Mouse (Mus musculus): ENCODE results near the gene E030030I06Rik.
"Not testable (repeated sequence)": the region's sequence is repeated elsewhere in the genome, so short reads cannot be mapped to it uniquely, and the experiment has no call there.

Gene E030030I06Rik

DNA sequence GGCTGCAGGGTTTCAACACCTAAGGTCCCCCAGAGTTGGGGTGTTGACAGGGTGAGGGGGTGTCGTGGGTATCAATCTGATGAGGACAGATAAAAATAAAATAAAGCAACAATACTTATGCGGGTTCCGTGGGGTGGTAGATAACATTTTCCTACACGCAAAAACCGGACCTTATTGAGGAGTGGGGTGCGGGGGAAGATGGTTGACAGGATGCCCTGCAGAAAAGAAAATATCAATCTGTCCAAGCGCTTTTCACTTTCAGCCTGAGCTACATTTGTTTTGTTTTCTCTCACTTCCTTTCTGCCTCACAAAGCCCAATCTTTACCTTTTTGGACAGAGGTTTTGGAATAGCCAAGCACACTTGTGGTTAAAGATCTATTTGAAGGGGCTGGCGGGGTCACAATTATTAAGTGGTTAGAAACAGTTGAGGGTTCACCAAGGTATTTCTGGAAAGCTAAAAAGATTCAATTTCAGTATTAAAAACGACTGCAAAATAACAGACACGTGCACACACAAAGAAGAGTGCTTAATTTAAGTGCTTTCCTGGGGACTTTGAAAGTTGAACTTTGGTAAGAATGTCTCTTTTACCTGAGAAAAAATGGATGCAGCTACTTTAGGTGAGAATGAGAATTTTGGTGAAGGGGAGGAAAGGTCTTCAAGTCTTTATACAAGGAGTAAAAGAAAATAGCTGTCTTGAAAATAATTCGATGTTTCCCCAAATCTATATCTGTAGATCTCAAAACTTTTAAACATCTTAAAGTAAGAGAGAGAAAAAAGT, 3.0 kb upstream of the E030030I06Rik start:
- not testable (repeated sequence) for DNase-seq (ENCODE audit: low spot score)

DNA sequence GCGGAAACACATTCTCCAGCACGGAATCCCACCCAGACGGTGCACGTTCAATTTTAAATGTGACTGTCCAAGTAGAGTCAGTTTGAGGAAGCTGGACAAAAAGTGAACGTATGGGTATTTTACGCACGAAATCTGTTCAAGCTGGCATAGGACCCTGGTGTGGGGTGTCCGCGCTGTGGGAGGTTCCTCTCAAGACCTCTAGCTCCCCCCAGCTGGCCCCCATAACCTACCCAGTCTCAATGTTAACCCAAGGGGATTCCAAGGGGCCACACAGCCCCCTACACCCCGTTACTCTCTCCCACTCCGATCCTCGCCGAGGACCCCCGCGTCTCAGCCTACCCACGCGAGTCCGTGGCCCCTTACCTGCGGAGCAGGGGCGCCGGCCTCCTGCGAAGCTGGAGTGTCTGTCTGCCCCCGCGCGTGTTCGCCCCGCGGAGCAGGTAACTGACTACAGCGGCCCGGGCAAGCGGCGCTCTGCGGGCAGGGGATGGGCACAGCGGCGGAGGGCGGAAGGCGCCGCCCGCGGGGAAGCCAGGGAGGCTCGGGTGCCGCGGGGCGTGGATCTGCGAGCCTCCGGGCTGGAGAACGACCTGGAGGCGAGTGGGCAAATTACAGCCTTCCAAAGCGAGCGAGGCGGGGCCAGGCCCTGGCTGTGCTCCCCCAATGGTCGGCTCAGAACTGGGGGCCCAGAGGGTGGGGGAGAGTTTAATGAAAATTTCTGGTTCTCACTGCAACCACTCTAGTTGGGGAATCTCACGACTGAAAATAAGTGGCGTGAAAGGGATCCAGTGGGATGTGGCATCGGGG, 2.2 kb upstream of the E030030I06Rik start:
- DNase-seq (ENCODE audit: low spot score) = not testable (repeated sequence)

DNA sequence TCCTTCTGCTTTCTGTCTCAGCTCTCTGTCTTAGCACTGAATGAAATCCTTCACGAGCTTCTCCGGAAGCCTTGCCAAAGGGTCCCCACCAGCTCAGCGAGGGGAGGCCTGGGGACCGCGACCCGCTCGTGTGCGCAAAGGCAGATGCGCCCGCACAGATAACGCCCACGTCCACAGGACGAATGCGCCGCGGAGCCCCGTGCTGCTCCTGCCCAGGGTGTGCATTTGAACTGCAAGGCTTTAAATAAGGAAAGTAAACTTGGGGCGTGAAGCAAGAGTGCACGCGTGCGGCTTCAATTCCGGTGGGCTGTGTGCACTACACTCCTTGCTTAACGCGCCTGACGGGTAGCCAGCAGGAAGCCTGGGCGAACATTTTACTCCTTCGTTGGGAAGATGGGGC, 1.5 kb upstream of the E030030I06Rik start:
- no peak for DNase-seq (ENCODE audit: low spot score)

DNA sequence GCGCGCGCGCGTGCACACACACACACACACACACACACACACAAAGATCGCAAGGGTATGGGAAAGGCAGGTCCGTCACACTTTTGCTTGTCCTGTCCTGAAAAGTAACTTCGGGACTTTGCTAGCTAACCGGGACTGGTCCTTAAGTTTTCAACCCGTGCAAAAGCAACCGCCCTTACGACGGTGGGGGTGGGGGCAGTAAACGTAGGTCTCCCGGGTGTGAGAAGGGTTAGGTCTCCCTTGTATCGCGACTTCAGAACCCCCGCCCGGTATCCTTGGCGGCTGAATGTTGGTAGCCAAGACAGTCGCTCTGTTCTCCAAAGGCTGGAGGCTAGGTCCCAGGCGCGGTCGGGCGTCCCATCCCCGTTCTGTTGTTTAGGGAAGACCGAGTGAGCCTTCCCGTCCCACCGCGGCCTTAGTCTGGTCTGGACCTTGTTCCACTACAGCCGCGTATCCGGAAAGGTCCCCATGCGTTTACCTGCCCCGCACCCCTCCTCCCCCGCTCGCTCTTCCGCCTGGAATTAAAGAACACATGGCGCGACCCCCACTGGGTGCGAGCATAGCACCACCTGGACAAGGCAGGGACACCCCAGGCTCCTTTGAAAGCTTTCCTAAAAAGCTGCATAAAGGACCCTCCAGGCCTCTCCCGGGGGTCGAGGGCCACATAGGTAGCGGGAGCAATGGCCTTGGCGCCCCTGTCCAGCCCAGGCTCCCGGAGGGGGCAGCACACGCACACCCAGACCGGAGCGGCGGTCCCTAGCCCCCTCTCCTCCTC, 808 bp upstream of the E030030I06Rik start:
- DNase-seq (ENCODE audit: low spot score) = no peak

DNA sequence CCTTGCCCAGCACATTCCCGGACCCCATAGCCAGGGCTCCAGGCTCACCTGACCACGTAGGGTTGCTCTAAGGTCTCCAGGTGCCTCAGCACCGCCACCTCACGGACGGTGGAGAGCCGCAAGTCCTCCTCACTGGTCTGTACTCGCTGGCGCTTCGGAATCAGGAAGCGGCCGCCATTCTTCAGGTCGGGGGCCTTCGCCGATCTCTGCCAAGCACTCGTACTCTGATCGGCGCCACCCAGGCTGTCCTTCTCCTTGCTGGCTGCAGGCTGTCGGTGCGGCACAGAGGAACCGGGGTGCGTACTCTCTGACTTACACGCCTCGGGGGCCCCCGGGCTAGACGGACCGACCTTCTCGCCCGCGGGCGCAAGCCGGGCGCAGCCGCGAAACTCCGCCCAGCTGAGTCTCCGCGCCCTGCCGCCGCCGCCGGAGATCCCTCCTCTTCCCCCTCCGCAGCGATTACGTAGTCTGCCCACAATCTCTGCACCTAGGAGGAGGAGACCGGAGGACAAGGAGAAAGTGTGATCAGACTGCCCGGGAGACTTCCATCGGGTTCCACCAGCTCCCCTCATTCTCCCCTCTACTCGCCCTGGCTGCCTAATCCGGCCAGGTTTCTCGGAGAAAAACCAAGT, 513 bp downstream of the E030030I06Rik start:
- DNase-seq (ENCODE audit: low spot score) = no peak

DNA sequence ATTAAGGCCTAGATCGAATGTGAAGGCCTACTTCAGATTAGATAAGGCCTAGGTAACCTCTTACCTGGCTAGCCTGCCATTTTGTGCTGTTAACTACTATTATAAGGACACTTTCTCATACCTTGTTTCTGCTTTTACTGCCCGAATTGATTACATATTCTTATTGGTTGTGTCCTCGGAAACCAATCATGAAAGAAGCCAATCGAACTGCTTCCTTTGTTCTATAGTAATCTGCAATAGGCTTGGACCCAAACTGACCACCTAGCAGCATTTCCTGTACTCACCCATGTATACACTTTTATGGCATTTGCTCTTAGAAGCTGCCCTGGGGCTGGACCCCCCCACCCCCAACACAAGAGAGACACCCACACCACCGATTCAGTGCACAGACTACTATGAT, 6.1 kb downstream of the E030030I06Rik start:
- DNase-seq (ENCODE audit: low spot score) = no peak

DNA sequence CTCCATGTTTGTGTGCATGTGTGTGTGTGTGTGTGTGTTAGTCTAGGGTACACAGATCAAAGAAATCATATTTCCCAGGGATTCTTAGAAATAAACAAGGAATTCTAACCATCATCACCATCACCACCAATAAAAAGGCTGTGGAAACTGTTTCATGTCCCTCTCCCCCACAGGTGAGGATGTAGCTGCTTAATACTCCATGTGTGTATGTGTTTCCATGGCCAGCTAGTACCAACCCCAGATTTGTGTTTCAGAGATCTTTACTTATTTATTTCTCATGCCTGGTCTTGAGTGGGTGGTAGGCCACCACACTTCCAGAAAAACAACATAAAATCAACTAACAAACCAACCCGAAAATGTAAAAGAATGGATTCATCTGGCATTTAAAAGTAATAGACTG, 6.9 kb downstream of the E030030I06Rik start:
- peak; percentile 64 for DNase-seq (ENCODE audit: low spot score)

DNA sequence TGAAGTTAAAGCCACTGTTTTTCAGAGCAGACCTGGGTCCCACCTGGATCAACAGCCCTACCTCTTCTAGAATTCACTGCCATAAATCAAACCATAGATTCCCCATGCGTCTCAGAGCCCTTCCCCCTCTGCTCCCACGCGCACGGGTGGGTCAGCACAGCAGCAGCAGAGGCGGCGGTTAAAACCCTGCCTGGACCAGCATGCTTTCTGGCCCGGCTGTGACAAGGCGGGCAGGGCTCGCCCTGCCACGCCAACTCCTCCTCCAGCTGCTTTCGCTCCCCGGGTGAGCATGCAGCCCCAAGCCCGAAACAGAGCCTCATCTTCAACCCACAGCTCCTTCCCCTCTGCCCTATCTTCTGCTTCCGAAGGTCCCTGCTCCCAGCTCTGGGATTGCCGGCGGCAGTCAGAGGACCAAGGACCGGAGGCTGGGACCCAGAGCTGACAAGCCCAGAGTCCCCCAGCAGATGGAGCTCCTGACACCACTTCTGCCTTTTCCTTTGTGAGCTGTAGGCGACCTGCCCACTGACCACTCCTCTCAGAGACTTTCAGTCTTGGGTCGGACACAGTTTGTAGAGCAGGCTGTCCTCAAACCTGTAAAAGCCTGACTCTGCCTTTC, 8.3 kb downstream of the E030030I06Rik start:
- no peak for DNase-seq (ENCODE audit: low spot score)

DNA sequence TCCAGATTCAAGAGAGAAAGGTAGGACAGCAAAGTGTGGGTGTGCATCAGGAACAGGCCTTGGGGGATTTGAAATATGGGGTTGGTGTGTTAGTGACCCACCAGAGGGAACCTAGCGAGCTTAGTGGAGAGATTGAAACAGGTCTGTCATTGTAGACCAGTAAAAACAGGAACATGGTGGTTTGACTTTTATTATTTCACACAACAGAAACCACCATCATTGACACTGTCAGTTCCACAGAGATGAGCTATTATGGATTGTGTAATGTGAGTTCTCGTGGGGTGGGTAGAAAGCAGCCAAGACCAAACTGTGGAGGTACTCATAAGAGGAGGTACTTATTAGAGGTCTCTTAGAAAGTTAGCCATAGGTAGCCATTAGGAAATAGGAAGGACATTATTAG, 74.5 kb downstream of the E030030I06Rik start:
- no peak for DNase-seq (ENCODE audit: low spot score)

DNA sequence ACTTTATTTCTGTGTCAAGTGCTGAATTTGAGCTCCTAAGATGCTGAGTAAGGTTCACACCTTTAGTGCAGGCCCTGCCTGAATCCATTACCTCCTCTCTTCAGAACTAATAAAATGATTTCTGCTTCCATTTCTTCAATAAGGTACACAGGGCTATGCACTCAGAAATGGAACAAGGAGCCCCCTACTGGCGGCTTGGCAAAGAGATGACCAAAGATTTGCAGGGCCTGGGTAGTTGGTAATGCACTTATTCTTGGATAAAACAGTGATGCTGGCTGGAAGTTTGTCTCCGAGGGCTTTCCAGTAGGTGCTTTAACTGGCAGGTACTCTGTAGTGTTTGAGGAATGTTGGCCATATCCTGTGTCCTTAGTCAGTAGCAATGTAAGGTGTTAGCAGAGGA, 76.3 kb downstream of the E030030I06Rik start:
- DNase-seq (ENCODE audit: low spot score) = no peak

DNA sequence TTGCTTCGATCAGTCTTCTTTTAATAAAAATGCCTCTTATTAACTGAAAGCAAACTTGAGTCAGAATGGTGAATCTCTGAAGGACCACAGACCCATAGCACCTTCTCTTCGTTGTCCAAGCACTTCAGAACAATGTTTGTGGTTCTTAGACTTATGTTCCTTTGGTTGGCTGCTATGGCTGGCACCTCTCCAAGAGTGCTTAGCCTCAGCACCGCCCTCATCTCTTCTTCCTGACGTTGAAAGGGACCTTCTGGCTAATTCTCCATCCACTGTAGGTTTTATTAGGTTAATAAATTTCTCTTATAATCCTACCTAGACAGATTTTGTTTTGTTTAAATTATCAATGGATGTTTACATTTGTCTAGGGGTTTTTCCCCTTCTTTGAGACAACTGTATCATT, 78.5 kb downstream of the E030030I06Rik start:
- no peak for DNase-seq (ENCODE audit: low spot score)

DNA sequence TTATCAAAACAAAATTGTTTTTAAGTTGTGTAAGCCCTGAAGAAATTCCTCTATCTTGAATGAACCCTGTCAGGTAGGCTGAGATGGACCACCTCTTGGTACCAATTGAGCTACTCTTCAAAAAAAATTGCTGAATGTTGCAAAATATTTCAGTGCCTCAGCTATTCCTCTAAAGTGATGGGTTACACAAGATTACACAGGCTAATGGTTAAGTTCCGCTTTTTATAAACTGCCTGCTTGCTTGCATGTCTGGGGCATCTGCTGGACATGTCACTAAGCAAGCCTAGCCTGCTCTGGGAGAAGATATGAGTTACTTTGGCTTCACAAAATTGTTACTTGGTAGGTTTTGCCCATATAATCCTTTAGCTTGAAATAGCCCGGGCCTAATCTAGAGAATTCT, 78.9 kb downstream of the E030030I06Rik start:
- DNase-seq (ENCODE audit: low spot score) = no peak

DNA sequence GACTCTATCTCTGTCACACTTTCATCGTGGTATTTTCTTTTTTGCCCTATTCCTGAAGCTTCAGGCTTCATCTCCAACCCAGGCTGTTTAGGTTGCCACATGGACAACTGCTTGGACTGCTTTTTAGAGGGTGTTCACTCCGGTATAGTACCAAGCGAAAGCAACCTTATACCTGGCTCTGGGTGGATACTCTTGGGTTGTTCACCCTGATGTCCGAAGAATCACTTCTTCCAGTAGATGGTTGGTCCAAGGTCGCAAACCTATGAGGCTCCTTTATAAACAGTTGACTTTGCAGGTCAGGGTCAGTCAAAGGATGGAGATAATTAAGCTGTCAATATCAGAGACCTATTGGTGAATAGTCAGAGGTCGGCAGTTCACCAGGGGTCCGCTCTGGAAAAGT, 81.1 kb downstream of the E030030I06Rik start, which contains the start of gene 4930444G20Rik:
4930444G20Rik (minus strand) TSS at position 101 of the 400 bp plus-strand sequence.
- DNase-seq (ENCODE audit: low spot score) = not testable (repeated sequence)
